Mouse (Mus musculus) bone marrow, adult 2 months (tissue): ENCODE results near the gene Ninj2.

Experiments
- CTCF ChIP-seq: fragments of 200-500 bp; IDR thresholded peaks from 2 replicates; pipeline ENCODE4 v1.5.1; 2011; ENCODE audit warnings: low read length, control low read depth; ENCODE audit not compliant: control insufficient read depth, insufficient read depth
- POLR2A ChIP-seq: fragments of 200-500 bp; IDR thresholded peaks from 2 replicates; pipeline ENCODE4 v1.6.1; 2011; ENCODE audit warnings: low read depth, mild to moderate bottlenecking, control low read depth, low read length, borderline replicate concordance; ENCODE audit not compliant: control insufficient read depth

- TF ChIP-seq CTCF (no peak), POLR2A (no peak)
Observed at GRCm38 (mm10) chr6:120150206-120150605, 57.1 kb downstream of the Ninj2 start.
